Mouse (Mus musculus) gastrocnemius, adult 8-10 months (tissue): ENCODE measurements around the gene Hoxa7. TPM values are rescaled to one million over a fixed set of nuclear protein-coding genes. Genes with fewer than 3 reads are reported as not detected.

Experiments used
- DNase-seq, 2 experiments: peaks; one replicate each; pipeline ENCODE4 v3.0.0; 2022; ENCODE audit warnings: low spot score in 2 of 2
- total RNA-seq, 4 experiments: library from RNA; stranded (reverse); gene quantifications; 2 replicates each; pipeline ENCODE4 v1.2.4; 2022

Gene Hoxa7
- 1 to 10 TPM; 4.7 to 5.9 (median 5.4) TPM for total RNA-seq

DNA sequence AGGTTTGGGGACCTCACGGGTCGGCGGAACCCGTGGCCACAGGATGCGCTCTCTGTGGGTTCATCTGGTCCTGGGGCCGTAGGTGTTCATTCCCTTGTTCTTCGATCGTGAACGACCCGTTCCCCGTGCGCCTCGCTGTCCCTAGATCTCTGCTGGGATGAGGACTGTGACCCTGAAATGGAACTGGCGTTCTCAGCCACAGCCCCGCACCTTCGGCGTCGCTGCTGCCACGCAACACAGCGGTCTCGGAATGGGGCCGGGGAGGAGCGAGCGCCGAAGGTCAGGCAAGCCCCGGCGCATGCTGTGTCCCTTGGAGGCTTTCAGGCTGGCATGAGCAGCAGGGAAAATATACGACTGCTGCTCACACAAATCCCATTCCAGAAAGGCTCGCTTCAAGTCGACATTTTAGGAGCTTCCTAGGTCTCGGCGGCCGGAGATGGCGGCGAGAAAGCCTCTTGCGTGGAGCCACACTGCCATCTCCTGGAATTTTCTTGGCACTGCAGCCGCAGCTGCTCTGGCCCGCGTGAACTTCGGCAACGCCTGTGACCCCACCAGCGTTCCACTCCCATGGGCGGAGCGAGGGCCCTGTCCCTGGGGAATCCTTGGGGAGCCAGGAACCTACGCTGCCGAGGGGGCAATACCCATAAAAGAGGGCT is at the start of gene Hoxa7:
Gene Hoxa7 (minus strand): TSS at position 518 of the 656 bp plus-strand sequence.
- peak; percentile 92 for DNase-seq

DNA sequence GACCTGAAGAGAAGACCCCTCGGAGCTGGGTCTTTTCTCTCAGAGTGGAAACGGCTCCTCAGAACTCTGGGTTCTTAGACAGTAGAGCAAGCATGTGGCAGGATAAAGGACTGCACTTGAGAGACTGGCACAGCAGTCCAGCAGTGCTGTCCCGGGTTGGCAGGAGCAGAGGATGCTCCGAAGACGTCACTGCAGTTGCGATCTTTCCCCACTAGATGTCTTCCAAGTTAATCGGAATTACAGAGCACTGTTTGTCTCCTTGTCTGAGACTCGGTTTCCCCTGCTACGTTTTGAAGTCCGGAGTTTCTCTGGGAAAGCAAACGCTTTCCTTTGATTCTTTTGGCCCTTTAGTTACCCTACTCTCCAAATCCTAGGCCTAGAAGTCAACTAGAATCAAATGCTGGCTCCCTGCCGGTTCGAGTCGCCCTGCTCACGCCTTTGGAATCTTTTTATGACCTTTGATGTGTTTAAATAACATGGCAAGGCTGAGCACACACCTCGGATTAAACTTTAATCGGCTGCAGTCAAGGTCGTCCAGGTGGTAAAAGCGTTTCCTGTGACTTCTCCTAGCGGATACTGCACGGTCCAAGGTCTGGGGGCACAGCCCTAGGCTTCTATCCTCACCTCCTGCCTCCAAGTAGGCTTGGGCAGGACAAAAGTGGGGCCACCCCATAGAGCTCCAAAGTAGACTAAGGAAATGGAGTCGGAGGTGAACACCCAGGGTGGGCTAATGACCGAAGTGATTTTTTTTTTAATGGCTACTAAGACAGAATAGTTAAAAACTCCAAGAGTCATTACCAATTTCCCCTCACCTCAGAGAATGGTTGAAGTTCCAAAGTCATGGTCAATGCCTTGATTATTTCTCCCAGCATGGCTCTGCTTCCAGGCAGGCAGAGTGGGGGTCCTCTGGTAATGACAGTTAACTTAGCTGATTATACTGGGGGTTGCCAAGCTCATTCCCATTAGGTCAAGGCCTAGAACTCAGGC is 49.1 kb upstream of the Hoxa7 start:
- DNase-seq = no peak

DNA sequence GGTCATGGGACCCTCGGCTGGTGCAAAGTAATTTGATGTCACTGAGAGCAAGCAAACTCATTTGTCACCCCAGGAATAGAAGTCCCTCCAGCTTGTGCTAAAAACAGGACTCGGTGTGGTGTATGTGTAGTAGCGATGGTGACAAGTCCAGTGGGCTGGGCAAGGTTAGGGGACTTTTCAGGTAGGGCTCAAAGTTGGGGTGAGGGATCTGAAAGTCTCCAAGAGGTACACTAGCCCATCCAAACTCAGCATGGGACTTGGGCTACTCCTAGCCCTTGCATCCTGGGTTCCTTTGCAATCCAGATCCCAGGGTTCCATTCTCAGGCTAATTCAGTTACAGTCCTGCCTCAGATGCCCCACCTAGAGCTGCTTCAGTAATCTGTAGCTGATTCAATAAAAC is 47.1 kb upstream of the Hoxa7 start:
- DNase-seq = no peak

DNA sequence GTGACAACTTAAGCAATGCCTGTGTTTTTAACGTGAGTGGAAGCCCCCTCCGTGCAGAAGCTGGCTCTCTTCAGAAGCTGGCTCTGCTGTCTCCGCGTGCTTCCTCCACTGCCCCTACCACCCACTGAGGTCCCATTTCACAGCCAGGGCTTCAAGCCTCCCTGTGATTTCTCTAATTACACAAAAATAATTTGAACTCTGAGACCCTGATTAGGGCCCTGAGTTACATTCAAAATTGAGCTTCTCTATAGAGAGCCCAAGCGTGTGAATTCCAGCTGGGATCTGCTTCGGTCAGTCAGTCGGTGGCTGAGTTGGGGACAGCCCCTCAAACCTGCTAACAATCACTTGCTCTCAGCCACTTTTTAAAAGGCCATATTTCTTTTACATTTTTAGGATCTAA is 46.7 kb upstream of the Hoxa7 start:
- no peak for DNase-seq

DNA sequence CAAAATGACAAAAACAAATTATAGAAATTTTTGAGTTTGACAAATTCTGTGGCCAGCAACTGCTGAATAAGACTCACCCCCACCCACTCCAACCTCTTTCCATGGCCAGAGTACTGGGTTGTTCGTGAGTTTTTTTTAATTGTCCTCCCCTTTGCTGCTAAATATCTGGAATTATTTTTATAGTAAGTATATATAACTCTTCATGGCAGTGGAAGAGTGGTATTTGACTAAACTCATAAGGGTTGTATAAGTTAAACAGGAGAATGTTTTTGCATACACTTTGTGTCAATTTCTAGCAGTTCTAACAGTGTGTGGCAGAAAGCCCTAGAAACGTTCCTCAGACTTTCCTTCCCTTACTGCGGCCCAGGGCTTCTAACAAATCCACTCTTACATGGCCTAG is 46.0 kb upstream of the Hoxa7 start:
- no peak for DNase-seq

DNA sequence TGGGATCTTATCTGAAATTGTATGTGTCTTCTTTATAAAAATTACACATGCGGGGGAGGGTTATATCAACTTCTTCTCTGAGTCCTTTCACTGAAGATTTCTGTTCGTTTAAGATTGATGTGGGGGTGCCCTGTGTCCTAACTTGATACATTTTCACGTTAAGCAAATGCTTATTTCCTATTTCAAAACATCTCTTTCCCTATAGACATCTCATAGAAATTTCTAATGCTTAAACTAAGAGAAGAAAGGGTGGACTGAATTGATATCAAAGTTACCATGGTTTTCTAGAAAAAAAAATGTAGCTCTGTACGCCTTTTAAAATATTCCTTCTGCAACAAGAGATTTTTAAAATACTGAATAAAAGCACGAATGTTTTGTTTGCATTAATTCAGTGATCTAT is 45.6 kb upstream of the Hoxa7 start:
- no peak for DNase-seq

DNA sequence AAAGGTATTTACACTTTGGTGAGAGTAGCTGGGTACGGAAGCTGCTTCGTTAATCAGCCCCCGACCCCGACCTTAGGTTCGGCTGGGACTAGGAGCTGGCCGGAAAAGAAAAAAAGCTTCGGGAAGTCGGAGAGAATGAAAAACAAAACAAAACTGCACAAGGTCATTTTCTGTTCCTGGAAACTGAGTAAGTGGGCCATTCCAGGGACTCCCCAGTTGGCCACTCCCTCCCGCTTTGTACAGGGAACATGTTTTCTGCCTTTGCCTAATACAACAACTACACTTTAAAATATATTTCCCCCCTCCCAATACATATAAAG is 45.0 kb upstream of the Hoxa7 start:
- DNase-seq = no peak

DNA sequence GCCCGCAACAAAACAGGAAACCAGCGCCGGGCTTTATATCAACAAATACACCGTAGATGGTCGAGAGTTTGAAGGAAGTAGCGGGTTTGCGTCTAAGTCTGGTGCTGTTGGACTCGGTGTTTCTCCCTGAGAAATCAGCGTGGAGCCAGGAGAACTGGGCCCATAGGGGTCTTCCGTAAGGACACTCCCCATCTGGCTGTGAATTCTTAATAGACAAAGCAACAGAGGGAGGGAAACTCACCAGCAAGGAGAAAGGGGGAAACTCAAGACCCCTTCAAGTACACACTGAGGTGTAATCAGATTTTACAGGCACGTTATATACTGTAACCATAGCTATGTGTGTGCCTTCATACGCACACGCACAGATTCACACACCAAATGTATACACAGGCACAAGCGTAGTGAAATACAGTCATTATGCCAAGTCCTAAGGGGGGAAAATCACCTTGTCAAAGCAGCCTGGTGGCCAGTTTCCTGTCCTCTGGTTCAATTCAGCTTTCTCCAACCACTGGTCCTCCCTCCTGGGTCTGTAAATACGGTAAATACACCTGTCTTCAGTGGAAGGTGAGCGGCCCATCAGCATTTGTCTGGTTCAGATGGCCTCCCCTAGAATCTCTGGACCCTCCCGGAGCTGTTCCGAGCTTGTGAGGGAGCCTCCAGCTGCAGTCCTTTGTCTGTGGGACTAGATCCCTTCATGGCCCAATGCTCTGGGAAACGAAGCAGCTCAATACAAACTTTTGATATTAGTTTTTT is 44.4 kb upstream of the Hoxa7 start:
- DNase-seq = no peak

DNA sequence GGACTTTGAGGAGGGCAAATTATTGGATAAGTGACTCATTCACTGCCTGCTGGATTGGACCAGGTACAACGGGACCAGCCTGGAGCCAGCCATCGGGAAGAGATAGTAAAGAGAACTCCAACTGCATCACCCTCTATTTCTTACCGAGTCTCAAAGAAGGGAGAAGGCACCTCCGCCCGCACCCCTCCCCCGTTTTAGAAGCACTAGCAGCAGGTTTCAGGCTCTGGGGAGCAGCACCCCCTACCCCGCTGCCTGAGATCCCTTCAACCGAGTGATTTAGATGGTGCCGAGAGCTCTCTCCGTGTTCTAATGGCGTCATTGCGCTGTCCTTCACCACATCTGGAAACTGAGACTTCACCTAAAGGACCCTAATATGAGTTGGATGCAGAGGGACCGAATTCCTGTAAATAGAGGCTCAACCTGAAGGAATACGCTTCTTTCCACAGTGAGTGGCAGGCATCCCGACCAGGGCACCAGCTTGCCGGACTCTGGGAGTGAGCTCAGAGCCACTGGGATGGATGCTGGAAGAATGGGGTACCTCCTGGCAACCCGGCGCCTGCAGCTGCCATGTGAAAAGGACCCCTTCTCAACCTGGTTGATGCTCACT is 43.8 kb upstream of the Hoxa7 start:
- DNase-seq = no peak

DNA sequence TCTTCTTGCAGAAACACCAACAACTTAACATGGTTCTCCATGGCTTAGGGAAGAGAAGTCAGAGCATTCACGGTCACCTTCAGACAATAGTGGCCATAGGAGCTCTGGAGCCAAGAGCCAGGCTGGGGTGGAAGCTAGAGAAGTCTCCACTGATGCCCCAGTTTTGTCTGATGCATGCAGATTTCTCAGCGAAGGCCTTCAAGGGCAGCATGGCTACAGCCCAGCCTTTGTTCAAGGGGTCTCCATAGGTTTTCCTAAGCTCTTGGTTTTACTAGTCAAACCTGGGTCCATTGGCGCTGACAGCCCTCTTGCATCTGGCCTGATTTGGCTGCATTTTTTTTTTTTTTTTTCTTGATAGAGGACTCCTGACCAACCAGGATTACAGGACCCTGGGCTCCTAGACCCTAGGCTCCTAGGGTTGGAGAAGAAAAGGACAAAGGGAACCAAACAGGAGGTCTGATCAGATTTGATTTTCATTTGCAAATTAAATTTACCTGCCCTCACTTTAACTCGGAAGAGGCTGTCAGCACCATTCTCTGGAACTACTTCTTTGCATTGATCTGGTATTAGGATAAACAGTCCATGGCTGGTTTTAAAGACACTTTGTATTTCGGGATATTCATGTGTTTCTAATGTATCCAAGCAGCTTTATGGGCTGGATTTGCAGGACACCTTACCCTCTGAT is 42.6 kb upstream of the Hoxa7 start:
- DNase-seq = no peak

DNA sequence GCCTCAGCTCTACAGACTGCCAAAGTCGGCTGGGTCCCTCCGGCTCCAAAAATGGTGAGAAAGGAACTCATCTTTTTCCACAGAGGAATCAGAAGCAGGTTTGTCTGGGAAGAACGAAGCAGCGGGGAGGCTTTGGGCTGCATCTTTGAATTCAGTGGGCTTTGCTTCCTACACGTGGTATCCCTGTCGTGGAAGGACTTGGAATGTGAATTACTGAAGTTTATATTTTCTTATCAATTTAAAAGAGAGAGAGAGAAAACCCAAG is 41.6 kb upstream of the Hoxa7 start:
- no peak for DNase-seq

DNA sequence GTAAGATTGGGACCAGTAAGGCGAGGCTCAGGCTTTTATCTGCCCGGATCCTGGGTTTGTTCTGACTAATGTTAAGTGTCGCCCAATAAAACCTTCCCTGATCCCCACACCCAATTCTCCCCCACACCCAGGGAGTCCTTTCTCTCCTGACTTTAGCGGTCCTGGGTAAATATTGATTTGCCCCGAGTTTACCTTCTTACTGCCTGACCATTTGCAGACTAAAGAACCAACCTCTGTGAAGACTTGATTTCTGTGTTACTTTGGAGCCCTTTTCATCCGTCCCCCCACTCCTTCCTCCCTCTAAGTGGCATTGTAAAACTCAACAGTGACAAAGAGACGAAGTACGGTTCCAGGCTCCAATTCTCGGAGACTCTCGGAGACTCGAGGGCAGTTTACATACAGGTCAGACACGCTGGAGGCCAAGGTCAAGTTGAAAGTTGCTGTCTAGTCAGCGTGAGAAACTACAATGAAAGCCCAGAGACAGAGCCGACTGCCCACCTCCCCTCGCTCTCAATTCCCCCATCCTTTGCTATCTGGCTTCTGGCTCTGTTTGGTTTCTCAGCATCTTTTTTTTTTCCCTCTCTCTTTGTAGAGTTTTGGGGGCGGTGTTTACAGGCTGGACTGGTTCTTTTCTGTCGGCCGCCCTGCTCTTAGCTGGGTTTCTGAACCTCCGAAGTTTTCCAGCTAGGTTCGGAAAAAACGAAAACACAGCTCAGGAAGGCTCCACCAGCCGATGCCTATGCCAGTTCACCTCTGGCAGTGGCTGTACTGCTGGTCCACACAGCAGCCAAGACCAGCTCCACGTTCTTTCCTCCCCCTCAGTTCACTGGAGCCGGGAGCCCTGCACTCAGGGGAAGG is 41.0 kb upstream of the Hoxa7 start:
- no peak for DNase-seq

DNA sequence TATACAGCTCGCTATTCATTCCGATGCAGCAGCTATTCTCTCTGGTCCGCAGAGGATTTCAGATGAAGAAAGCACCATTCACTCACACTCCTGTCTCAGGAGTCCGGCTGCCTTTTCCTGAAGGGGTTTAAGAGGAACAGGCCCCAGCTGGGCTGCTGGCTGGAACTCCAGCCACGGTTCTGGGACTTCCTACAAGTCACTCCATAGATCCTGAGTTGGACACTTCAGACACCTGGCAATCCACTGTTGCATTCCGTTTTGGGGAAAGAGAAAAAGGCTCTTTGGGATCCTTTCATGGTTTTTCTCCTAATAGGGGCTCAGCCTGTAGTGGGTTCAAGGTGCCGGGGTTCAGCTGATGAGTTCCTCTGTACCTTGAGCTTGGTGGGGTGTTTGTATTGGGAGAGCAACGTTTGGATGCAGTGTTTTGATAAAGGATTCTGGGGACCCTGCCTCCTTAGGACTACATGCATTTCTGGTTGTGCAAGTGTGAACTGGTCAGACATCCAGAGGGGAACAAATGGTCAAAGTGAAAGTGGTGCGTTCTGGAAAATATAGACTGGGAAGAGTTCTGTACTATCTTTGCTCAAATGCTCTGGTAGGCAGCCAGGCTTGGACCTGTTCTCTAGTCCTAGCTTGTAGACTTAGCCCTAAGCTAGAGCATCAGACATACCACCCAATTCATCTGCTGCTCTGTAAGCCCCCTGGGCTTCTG is 40.3 kb upstream of the Hoxa7 start:
- DNase-seq = no peak

DNA sequence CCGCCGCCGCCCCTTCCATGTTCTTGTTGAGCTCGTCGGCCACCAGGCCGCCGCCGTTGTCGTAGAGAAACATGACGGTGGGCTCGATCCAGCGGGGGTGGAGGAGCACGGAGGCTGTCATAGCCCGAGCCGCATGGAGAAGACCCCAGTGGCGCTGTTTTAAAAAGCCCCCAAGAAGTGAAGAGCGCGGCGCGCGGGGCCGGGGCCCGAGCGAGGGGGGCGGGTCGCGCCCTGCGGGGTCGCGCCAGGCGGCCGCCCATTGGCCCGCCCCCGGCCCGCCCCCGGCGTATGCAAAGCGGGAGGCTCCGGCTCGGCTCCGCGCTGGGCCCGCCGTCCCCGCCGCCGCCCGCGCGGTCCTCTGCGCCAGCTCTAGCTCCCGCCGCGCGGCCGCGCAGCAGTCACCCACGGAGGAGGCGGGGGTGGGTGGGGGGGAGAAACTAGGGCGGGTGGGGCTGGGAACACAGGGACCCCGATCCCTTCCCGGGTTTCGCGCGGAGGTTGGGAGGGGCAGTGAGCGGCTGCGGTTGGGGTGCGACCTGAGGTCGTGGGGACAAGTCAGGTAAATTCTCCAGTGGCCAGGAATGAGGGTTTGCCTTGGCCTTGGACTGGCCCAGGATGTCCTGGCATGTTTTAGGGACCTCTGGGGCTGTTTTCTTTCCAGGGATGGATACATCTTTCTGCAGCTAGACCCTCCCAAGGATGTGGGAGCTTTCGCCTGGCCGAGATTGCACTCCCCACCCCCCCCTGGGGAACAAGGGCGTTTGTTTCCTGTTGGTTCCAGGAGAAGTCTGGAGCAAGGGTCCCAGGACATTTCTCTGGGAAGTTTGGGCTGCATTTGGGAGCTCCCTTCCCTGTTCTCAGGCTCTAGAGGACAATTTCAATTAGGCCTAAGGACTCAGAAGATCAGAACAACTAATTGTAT is 39.3 kb upstream of the Hoxa7 start, which contains the start of gene Hoxa13:
Gene Hoxa13 (minus strand): TSS at position 227 of the 922 bp plus-strand sequence.
- no peak for DNase-seq

DNA sequence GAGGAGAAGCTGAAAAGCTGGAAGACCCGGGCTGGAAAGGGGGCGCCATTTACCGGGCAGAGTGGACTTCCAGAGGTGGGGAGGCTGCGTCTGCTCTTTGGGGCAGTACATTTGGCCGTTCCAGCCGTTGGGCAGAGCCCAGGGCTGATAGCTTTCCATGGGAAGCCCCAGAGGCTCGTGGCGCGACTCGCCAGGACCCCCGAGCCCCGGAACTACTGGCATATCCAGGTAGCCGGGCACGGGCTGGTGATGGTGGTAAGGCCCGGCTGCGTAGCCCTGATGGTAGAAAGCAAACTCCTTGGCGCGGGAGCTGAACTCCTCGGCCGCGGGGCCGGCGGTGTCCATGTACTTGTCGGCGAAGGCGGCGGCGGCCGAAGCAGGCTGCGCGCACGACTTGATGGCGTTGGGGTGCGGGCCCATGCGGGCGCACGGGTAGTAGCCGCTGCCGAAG is 38.2 kb upstream of the Hoxa7 start:
- DNase-seq = no peak

DNA sequence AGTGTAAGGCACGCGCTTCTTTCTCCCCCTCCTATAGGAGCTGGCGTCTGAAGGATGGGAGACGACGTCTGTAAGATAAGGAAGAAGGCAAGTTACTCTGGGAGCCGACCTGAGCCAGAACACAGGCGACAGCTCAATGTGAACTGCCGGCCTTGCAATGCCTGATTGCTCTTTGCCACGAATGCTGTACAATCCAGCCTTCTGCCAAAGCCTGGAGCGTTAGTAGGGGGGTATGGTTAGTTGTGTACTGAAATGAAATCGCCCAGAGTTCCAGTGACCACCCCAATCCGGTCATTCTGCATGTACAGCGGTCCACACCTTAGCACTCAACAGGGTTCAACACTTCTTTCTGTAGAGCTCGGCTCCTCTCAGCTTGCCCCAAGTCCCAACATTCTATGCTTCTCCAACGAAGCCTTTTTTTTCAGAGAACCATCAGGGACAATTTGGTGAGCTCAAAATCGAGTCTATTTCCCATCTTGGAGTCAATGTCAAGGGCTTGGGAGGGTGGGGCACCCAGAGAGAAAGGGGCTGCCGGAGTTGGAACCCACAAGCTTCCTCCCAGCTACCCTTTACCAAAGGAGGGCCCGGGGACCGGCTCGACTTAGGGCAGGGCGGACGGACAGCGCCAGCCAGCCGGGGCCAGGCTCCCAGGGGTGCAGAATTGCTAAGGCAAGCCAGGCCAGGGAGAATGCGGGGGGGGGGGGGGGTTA is 37.6 kb upstream of the Hoxa7 start:
- DNase-seq = no peak

DNA sequence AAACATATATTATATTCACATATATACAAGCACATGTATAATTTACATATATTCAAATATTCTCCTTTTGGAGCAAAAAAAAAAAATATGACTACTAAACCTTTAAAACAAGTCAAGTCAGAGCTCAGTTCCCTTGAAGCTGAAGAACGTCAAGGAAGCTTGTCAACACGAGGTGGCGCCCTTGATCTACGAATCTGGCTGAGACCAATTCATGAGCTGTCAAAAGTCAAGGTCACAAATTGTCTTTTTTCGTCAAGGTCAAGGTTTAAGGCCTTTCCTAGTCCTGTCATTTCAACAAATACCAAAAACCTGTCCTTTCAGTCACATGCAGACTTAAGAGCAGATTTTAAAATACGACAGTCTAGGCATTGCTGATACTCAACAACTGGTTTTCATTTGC is 35.3 kb upstream of the Hoxa7 start:
- peak in 1 of 2 experiments; percentile 73 for DNase-seq
